Mouse (Mus musculus): ENCODE measurements at regions not wholly inside any gene's neighbourhood (a gene's known extent, or its start where the extent isn't known, plus 50 kb on each side); places are given as distances from the start of the nearest gene placed in this dataset.
A peak's percentile ranks its signal among the peaks of the same experiment; 100 is the strongest.

GRCm38 (mm10) chr5:51908861-51909260 is 281.5 kb downstream of the Dhx15 start:
- no peak for ATAC-seq (ENCODE audit: low read depth)
- Histone ChIP-seq H3K4me2 (no peak overlapping the region), H3K27ac (replicated peaks) (no peak overlapping the region), H3K4me3 (no peak overlapping the region), H3K36me3 (no peaks in the 10 kb centered on the region), H3K27me3 (no peaks in the 10 kb centered on the region), H3K9me3 (no peaks in the 10 kb centered on the region), H3K4me1 (replicated peaks) (no peaks in the 10 kb centered on the region), H3K9ac (no peak overlapping the region)
- 76% methylated on average over 8 of the region's 8 CpGs for WGBS

GRCm38 (mm10) chr5:51906315-51907109 is 283.8 kb downstream of the Dhx15 start:
- Histone ChIP-seq H3K27me3 (no peaks in the 10 kb centered on the region), H3K4me2 (no peak overlapping the region), H3K4me3 (no peak overlapping the region), H3K36me3 (no peaks in the 10 kb centered on the region), H3K9ac (no peak overlapping the region), H3K4me1 (replicated peaks) (no peaks in the 10 kb centered on the region), H3K27ac (replicated peaks) (no peak overlapping the region), H3K9me3 (no peaks in the 10 kb centered on the region)
- no peak for ATAC-seq (ENCODE audit: low read depth)
- WGBS: 77% methylated on average over 9 of the region's 9 CpGs

GRCm38 (mm10) chr5:51894159-51894558 is 296.2 kb downstream of the Dhx15 start:
- 52% methylated on average over 8 of the region's 8 CpGs for WGBS
- Histone ChIP-seq H3K4me2 (peak overlapping the region; percentile 15), H3K9ac (no peak overlapping the region)

DNA sequence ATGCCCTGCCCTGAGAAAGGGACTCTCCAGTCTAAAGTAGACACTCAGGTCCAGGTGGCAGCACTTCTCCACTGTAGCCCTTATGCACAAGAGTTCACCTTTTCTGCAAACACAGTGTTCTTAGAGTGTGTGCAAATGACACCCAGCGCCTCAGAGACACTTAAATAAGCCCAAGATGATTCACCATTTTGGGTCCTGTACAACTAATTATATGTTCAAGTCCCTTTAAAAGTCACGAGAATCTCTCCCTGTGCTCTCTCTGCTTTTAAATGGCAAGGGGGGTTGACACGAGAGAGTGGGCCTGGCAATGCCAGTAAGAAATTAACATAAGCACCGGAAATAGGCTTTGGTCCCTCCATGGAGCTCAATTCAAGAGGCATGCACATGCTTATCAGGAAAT is 299.0 kb downstream of the Dhx15 start:
- peaks cover 22% of the 10 kb centered on the region for H3K4me1 ChIP-seq (replicated peaks)
- no peaks in the 10 kb centered on the region for H3K36me3 ChIP-seq

More at GRCm38 (mm10) chr5:51894159-51894558, 296.2 kb downstream of the Dhx15 start:
- Histone ChIP-seq H3K4me3 (no peak overlapping the region), H3K4me1 (replicated peaks) (peaks cover 13% of the 10 kb centered on the region; the same call in 1 of the 2 replicates), H3K9me3 (no peaks in the 10 kb centered on the region), H3K27me3 (no peaks in the 10 kb centered on the region), H3K27ac (replicated peaks) (peak overlapping the region; percentile 46; the same call in 1 of the 2 replicates), H3K36me3 (no peaks in the 10 kb centered on the region)
- ATAC-seq (ENCODE audit: low read depth): peak; percentile 71

GRCm38 (mm10) chr5:51888404-51888803 is 301.9 kb downstream of the Dhx15 start:
- Histone ChIP-seq H3K4me3 (no peak overlapping the region), H3K9ac (no peak overlapping the region), H3K4me2 (no peak overlapping the region), H3K36me3 (no peaks in the 10 kb centered on the region), H3K27ac (replicated peaks) (no peak overlapping the region), H3K9me3 (no peaks in the 10 kb centered on the region), H3K27me3 (no peaks in the 10 kb centered on the region), H3K4me1 (replicated peaks) (peaks cover 9% of the 10 kb centered on the region)
- ATAC-seq (ENCODE audit: low read depth): peak; percentile 67; the same call in 1 of the 2 replicates
- 21% methylated on average over 7 of the region's 7 CpGs for WGBS

More for the DNA sequence above, 299.0 kb downstream of the Dhx15 start:
- 75% methylated on average over 4 of the region's 4 CpGs for WGBS
- Histone ChIP-seq H3K27me3 (no peaks in the 10 kb centered on the region), H3K4me3 (no peak overlapping the region), H3K9ac (no peak overlapping the region), H3K4me2 (no peak overlapping the region), H3K27ac (replicated peaks) (no peak overlapping the region), H3K9me3 (no peaks in the 10 kb centered on the region)
- ATAC-seq (ENCODE audit: low read depth): no peak

DNA sequence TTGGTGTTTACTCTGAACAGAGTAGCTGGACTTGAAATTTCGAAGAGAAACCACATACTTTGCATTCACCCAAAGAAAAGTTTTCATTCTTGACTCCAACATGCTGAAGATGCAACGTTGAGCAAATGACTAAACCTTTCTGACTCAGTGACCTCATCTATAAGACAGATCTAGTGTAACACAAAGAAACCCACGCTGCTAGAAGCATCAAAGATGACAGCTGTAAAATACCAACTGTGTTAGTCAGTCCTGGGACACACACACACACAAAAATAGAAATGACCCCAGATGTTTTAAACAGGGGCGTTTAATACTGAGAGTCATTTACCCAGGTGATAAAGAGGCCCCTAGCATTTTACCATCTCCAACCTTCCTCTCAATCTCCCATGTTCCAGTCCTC is 307.7 kb downstream of the Dhx15 start:
- Histone ChIP-seq H3K4me2 (no peak overlapping the region), H3K4me3 (no peak overlapping the region), H3K4me1 (replicated peaks) (no peaks in the 10 kb centered on the region), H3K27ac (replicated peaks) (no peak overlapping the region), H3K9ac (no peak overlapping the region), H3K27me3 (no peaks in the 10 kb centered on the region), H3K36me3 (no peaks in the 10 kb centered on the region), H3K9me3 (no peaks in the 10 kb centered on the region)
- ATAC-seq (ENCODE audit: low read depth): no peak
- WGBS: 76% methylated on average over 4 of the region's 4 CpGs

- Histone ChIP-seq H3K4me1 (replicated peaks) (no peaks in the 10 kb centered on the region), H3K27me3 (no peaks in the 10 kb centered on the region), H3K4me2 (no peak overlapping the region), H3K9me3 (no peaks in the 10 kb centered on the region), H3K36me3 (no peaks in the 10 kb centered on the region), H3K9ac (no peak overlapping the region), H3K27ac (replicated peaks) (no peak overlapping the region), H3K4me3 (no peak overlapping the region)
- ATAC-seq (ENCODE audit: low read depth): no peak
- WGBS: 83% methylated on average over 3 of the region's 3 CpGs
Observed at GRCm38 (mm10) chr5:51882173-51882572, 308.1 kb downstream of the Dhx15 start.

DNA sequence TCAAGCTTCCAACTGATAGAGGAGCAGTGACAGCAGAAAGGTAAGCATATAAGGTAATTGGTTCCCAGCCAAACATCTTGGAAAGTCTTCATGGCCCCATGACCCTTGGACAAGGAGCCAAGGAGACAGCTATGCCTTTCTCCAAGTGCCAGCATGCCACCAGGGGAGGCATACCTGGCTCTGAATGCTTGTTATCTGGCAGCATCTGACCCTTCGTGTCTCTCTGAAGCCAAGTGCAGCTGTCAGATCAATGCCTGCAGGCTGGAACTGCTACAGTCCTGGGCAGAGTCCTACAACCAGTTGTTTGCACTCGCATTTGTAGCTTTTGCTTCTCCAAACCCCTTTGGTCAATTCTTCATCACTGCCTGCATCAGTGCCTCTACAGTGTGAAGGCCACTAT is 309.3 kb upstream of the Ppargc1a start:
- H3K27me3 ChIP-seq: no peaks in the 10 kb centered on the region
- no peak overlapping the region for H3K4me2 ChIP-seq
- no peaks in the 10 kb centered on the region for H3K36me3 ChIP-seq
- H3K4me3 ChIP-seq: no peak overlapping the region
- ATAC-seq (ENCODE audit: low read depth): no peak
- WGBS: 83% methylated on average over 2 of the region's 2 CpGs
- H3K9me3 ChIP-seq: no peaks in the 10 kb centered on the region
- H3K4me1 ChIP-seq (replicated peaks): peaks cover 7% of the 10 kb centered on the region
- no peak overlapping the region for H3K9ac ChIP-seq
- no peak overlapping the region for H3K27ac ChIP-seq (replicated peaks)

DNA sequence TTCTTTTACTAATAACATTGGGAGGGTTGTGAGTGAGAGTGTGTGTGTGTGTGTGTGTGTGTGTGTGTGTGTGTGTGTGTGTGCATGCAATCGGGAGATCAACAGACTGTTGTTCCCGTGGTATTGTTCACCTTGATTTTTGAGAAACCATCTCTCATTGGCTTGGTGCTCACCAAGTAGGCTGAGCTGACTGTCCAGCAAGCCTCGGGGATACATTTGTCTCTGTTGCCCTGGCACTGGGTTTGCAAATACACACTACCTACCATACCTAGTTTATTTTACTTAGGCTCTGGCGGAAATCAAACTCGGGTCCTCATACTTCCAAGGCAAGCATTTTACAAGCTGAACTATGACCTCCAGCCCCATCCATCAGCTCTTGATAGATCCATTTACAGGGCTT is 306.0 kb upstream of the Ppargc1a start:
- Histone ChIP-seq H3K27ac (replicated peaks) (no peak overlapping the region), H3K27me3 (no peaks in the 10 kb centered on the region), H3K4me1 (replicated peaks) (peaks cover 7% of the 10 kb centered on the region), H3K4me3 (no peak overlapping the region), H3K9ac (no peak overlapping the region), H3K4me2 (no peak overlapping the region), H3K9me3 (no peaks in the 10 kb centered on the region), H3K36me3 (no peaks in the 10 kb centered on the region)
- 82% methylated on average over 5 of the region's 5 CpGs for WGBS
- ATAC-seq (ENCODE audit: low read depth): no peak

DNA sequence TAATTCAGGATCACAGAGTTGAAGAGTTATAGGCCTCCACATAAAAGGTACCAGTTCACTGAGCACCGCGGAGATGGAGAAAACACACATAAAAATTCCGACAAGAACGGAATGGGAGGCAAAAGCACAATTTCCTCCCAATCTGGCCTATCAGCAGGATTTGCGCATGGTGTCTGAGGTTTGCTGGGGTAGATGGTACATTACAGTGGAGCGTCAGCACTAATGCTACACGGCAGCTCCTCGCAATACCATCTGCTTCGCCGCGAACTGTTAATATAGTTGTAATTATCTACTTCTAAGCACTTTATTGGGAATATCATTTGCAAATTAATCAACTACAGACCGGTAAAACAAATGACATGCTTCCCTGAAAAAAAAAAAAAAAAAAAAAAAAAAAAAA is 304.2 kb upstream of the Ppargc1a start:
- peaks cover 7% of the 10 kb centered on the region for H3K4me1 ChIP-seq (replicated peaks)
- ATAC-seq (ENCODE audit: low read depth): no peak
- no peaks in the 10 kb centered on the region for H3K36me3 ChIP-seq
- no peaks in the 10 kb centered on the region for H3K9me3 ChIP-seq
- no peak overlapping the region for H3K4me3 ChIP-seq
- no peaks in the 10 kb centered on the region for H3K27me3 ChIP-seq
- no peak overlapping the region for H3K27ac ChIP-seq (replicated peaks)
- no peak overlapping the region for H3K9ac ChIP-seq
- H3K4me2 ChIP-seq: no peak overlapping the region
- WGBS: 77% methylated on average over 12 of the region's 12 CpGs

GRCm38 (mm10) chr5:51868223-51868713 is 300.7 kb upstream of the Ppargc1a start:
- Histone ChIP-seq H3K27ac (replicated peaks) (no peak overlapping the region), H3K9ac (no peak overlapping the region), H3K4me3 (no peak overlapping the region), H3K9me3 (no peaks in the 10 kb centered on the region), H3K4me1 (replicated peaks) (peaks cover 7% of the 10 kb centered on the region), H3K4me2 (no peak overlapping the region), H3K36me3 (no peaks in the 10 kb centered on the region), H3K27me3 (no peaks in the 10 kb centered on the region)
- no peak for ATAC-seq (ENCODE audit: low read depth)
- WGBS: 78% methylated on average over 18 of the region's 18 CpGs

- Histone ChIP-seq H3K4me1 (replicated peaks) (no peaks in the 10 kb centered on the region), H3K9me3 (no peaks in the 10 kb centered on the region), H3K4me2 (no peak overlapping the region), H3K27ac (replicated peaks) (no peak overlapping the region), H3K4me3 (no peak overlapping the region), H3K9ac (no peak overlapping the region), H3K36me3 (no peaks in the 10 kb centered on the region), H3K27me3 (no peaks in the 10 kb centered on the region)
- WGBS: 92% methylated on average over 2 of the region's 2 CpGs
- ATAC-seq (ENCODE audit: low read depth): no peak
Observed at GRCm38 (mm10) chr5:51866002-51866401, 298.5 kb upstream of the Ppargc1a start.

DNA sequence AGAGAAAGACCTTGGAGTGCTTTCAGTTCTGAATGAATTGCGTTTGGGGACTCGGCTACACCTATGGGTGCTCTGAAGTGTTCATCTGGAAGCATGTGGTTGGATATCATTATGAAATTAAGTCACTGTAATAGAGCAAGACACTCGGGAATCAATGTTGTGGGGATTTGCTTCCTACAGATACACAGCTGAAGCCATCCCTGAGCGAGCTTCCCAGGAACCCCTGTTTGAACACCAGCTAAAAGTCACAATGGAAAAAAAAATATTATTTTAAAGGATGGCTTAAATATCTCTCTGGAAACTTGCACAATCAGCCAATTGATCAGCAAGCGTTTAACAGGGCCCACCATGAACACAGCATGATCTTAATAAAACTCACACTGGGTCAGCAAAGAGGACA is 293.0 kb upstream of the Ppargc1a start:
- no peaks in the 10 kb centered on the region for H3K9me3 ChIP-seq
- WGBS: 76% methylated on average over 5 of the region's 5 CpGs
- H3K4me3 ChIP-seq: no peak overlapping the region
- H3K4me1 ChIP-seq (replicated peaks): no peaks in the 10 kb centered on the region
- H3K27me3 ChIP-seq: no peaks in the 10 kb centered on the region
- no peak overlapping the region for H3K27ac ChIP-seq (replicated peaks)
- H3K36me3 ChIP-seq: no peaks in the 10 kb centered on the region
- no peak overlapping the region for H3K4me2 ChIP-seq
- H3K9ac ChIP-seq: no peak overlapping the region
- no peak for ATAC-seq (ENCODE audit: low read depth)

Measured in neural tube, embryonic 13.5 days (tissue).